Mouse (Mus musculus) liver, embryonic 14.5 days (tissue): ENCODE measurements around the gene Hnrnpu.

Source experiments
- CTCF ChIP-seq: IDR thresholded peaks from 2 replicates; pipeline ENCODE4 v1.5.1; 2016; ENCODE audit warnings: antibody characterized with exemption, low read depth, control low read depth
- EP300 ChIP-seq: IDR thresholded peaks from 2 replicates; pipeline ENCODE4 v1.6.1; 2016; ENCODE audit warnings: antibody characterized with exemption, low read depth

- TF ChIP-seq EP300, result peak; percentile 27; the same call in 1 of the 2 replicates
- no peak for TF ChIP-seq CTCF
Measured at GRCm38 (mm10) chr1:178313039-178313597, 24.5 kb downstream of the Hnrnpu start.
